10 mouse cellular contexts compared by ENCODE assay signal in genomic region chr5:96333963-96334362, GRCm38 (mm10). TPM values are rescaled to one million over a fixed set of nuclear protein-coding genes. Genes with fewer than 3 reads are reported as not detected.
DNase-seq lines count a peak whose midpoint lies in the region; ATAC-seq and TF ChIP-seq lines count a peak whose summit lies in the region.
"Had no signal": no experiment of that assay in that cellular context is flagged by ENCODE, and none has a peak within 500 bp of the region (broad histone marks: within the 10 kb centered on the region; RNA-seq: fewer than 3 reads in every experiment).

No protein-coding gene starts in this region.

- H3K27me3 ChIP-seq in liver, embryonic 14.5 days (ENCODE audit: control insufficient read depth, insufficient read depth, low read length): no peaks in the 10 kb centered on the region
- H3K27me3 ChIP-seq: stomach, embryonic 15.5 days had no signal

- H3K9ac ChIP-seq in liver, embryonic 14.5 days (replicated peaks): no peak overlapping the region
- H3K9ac ChIP-seq: stomach, embryonic 15.5 days had no signal

- no peaks in the 10 kb centered on the region for H3K4me1 ChIP-seq in liver, embryonic 14.5 days (replicated peaks; ENCODE audit: control insufficient read depth in 2 of 2, insufficient read depth in 2 of 2, low read length in 1 of 2)
- H3K4me1 ChIP-seq: stomach, embryonic 15.5 days had no signal

- no peak overlapping the region for H3K27ac ChIP-seq in gastrocnemius, adult 2 months
- H3K27ac ChIP-seq in liver, embryonic 14.5 days: no peak overlapping the region
- H3K27ac ChIP-seq: stomach, embryonic 15.5 days had no signal

- no peak for TF ChIP-seq EP300 in liver, embryonic 14.5 days (IDR thresholded peaks at IDR 0.05; ENCODE audit: low read depth)

- no peaks in the 10 kb centered on the region for H3K36me3 ChIP-seq in liver, embryonic 14.5 days (replicated peaks; ENCODE audit: control insufficient read depth, insufficient read depth, low read depth)
- H3K36me3 ChIP-seq: stomach, embryonic 15.5 days had no signal

- no peak overlapping the region for H3K4me2 ChIP-seq in liver, embryonic 14.5 days (ENCODE audit: low read depth)
- H3K4me2 ChIP-seq: stomach, embryonic 15.5 days had no signal

- 54% methylated on average over 3 of the region's 3 CpGs for WGBS in liver, embryonic 14.5 days (ENCODE audit: insufficient replicate concordance)

- H3K4me3 ChIP-seq in gastrocnemius, adult 2 months: no peak overlapping the region
- H3K4me3 ChIP-seq in liver, embryonic 14.5 days (ENCODE audit: insufficient read depth in 1 of 2, low read depth in 2 of 2, low read length in 2 of 2): no peak overlapping the region
- H3K4me3 ChIP-seq: myocyte; stomach, embryonic 15.5 days had no signal

- ATAC-seq in liver, embryonic 14.5 days (ENCODE audit: insufficient read depth): no peak

- TF ChIP-seq CTCF in gastrocnemius, adult 2 months (IDR thresholded peaks at IDR 0.05): peak; percentile 59
- TF ChIP-seq CTCF in liver, embryonic 14.5 days (IDR thresholded peaks at IDR 0.05; ENCODE audit: low read depth): peak; percentile 40

- H3K9me3 ChIP-seq in liver, embryonic 14.5 days (ENCODE audit: control insufficient read depth, low read length): no peaks in the 10 kb centered on the region
- H3K9me3 ChIP-seq: stomach, embryonic 15.5 days had no signal

- no peak for DNase-seq in gastrocnemius, adult 2 months
- no peak for DNase-seq in gastrocnemius, postnatal 14 days
- no peak for DNase-seq in liver, embryonic 14.5 days (ENCODE audit: low read depth in 3 of 3, low spot score in 3 of 3)
- DNase-seq in liver: no peak
- DNase-seq in c-Kit-positive CD71-negative TER-119-negative erythroid progenitor cells, embryonic 14.5 days (ENCODE audit: low read depth): peak; percentile 4
- DNase-seq in retina, adult 2 months (ENCODE audit: low read depth, low spot score): peak; percentile 13
- DNase-seq in urinary bladder, postnatal 36 days (ENCODE audit: low spot score in 2 of 2): no peak
- no peak for DNase-seq in thymus, postnatal 25 days

- intact Hi-C loops in gastrocnemius, adult 2 months (cut with DNase I): loop anchor here (5.0 kb wide), 1 partner anchor 343 kb away; no protein-coding TSS in a partner anchor
- intact Hi-C loops in gastrocnemius, postnatal 14 days (cut with DNase I; ENCODE audit: low total_unique reads): no loop called here

RNA-seq across cellular contexts. Expression of gene Fras1, which starts 39.8 kb away (rescaled TPM):
- 1 to 10 TPM; 1.8 to 2.5 TPM for total RNA-seq in gastrocnemius, adult 2 months (2021)
- 10 to 100 TPM in 1 of 2 experiments, 1 to 10 TPM in 1; 8.7 to 10.6 TPM for total RNA-seq in gastrocnemius, postnatal 14 days (2021)
- 0.41 and 0.46 TPM in 2 replicates for polyA plus RNA-seq in liver, embryonic 14.5 days (2012; rRNA removed)
- polyA plus RNA-seq in liver, embryonic 14.5 days (2014; fragmentation: Nextera tagmentation; extraction: Ambion mirVana): 1.1 TPM in 2 replicates

Comparison
In these comparisons a context has a peak if more than half of its experiments do, and no peak if none do; other contexts are left out.
1. DNase-seq: peak in c-Kit-positive CD71-negative TER-119-negative erythroid progenitor cells, embryonic 14.5 days (single experiment) and retina, adult 2 months (single experiment); none in gastrocnemius, adult 2 months (single experiment), gastrocnemius, postnatal 14 days (single experiment), liver, embryonic 14.5 days (0 of 3), liver (single experiment), urinary bladder, postnatal 36 days (0 of 2) and thymus, postnatal 25 days (single experiment).